Mouse (Mus musculus): ENCODE measurements around the gene Kdelr3.

The Kdelr3 gene

DNA sequence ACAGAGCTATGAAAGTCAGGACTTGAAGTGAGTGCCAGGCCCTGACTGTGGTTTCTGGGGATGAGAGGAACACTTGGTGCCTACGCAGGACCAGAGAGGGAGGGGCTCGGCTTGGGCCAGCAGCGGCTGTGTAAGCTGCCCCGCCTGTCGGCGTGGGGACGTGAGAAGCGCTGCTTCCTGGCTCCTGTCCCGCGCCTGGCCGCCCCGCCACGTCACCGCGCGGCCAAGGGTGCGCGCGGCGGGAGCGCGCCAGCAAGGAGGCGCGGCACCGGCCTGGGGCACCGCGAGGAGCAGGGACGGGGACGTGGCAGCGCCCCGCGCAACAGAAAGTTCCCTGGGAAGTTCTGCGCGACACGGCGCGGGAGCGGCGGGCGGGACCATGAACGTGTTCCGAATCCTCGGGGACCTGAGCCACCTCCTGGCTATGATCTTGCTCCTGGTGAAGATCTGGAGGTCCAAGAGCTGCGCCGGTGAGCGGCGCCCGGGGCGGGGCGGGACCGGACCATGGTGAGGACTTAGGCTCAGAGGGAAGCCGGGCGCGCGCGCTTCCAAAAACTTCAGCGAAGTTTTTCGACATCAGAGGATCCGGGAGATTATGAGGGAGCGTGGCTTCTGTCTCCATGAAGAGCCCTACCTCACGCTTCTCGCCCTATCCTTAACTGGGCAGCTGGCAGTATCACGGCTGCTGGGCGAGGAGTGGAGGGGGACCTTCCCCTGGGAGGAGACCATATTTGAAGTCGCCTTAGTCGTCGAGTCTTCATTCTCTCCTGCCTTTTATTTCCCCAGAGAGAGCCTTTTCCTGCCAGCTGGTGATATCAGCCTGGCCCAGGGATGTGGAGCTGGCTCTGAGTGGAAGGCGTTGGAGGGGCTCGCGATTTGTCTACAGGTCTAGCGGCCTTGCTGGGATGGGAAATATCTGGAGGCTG is at the start of gene Kdelr3:
Gene Kdelr3, plus strand, starts transcription at position 241 of the 926 bp plus-strand sequence.
- DNase-seq (ENCODE audit: low spot score), result no peak

DNA sequence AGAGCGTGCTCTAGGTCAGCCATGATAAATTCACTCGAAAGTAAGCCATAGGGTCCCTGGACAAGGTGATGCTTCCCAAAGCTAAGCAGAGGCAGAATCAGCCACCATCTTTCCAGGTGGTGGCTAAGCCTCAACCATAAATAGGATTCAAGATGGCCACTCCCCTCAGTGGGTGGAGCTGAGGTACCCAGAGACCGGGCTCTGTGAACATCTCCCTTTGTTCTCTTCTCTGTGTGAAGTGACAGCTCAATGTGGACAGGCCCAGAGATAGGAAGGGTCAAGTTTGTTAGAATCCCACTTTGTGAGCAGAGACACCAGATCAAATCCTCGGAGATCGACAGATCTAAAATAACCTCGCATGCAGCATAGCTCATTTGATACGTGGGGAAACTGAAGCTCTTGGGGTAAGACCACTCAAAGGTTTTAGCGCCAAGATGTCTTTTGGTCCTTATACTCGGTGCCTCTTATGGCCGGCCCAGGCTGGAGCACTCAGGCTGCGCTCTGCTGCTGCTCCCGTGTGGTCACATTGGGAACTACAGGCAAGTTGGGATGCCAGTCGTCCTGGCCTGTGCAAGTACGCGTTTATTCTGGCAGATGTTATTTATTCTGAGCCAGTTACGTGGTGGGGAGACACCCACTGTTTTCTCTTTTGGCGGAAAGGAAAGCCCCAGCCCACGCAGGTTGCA is 49.5 kb upstream of the Kdelr3 start:
- DNase-seq (ENCODE audit: low spot score), result peak; percentile 91

DNA sequence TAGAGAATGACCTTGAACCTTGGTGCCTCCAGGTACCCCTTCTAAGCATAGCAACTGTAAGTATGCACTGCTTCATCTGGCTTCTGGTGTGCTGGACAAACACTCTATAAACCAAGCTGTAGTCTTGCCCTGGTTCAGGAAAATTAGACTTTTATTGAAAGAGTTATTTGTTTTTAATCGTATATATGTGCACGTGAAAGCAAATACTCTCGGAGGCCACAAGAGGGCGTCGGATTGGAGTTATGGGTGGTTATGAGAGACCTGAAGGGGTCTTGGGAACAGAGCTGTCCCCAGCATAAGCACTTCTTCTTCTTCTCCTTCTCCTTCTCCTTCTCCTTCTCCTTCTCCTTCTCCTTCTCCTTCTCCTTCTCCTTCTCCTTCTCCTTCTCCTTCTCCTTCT is 46.6 kb upstream of the Kdelr3 start:
- no peak for DNase-seq (ENCODE audit: low spot score)

DNA sequence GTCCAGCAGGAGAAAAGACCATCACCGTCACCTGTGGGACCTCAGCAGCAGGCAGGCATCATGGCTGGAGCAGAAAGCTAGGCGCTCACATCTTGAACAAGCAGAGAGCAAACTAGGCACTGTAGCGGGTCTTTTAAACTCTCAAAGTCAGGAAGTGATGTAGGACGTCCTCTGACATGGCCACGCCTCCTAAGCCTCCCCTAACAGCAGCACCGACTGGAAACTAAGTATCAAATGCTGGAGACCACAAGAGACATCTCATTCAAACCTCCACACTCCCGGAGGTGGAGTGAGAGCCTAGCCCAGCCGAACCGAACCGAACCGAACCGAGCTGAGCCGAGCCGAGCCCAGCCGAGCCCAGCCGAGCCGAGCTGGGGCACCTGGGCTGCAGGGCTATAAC is 45.6 kb upstream of the Kdelr3 start:
- no peak for DNase-seq (ENCODE audit: low spot score)

DNA sequence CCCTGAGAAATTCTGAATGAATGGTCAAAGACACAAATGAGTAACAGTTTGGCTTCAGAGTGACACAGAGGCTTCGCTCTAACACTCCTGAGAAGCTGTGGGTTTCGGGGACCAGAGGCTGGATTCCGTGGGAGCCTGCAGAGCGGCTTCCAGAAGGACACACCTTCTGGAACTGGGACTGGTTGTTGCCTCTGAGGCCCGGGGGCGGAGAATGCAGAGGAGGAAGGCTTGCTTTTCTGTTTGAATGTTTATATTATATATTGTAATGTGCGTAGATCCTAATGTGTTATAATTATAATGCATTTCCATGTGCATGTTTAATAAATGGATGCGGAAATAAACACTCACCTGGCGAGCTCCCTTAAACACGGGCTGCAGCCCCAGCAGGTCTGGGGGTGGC is 45.1 kb upstream of the Kdelr3 start:
- no peak for DNase-seq (ENCODE audit: low spot score)

DNA sequence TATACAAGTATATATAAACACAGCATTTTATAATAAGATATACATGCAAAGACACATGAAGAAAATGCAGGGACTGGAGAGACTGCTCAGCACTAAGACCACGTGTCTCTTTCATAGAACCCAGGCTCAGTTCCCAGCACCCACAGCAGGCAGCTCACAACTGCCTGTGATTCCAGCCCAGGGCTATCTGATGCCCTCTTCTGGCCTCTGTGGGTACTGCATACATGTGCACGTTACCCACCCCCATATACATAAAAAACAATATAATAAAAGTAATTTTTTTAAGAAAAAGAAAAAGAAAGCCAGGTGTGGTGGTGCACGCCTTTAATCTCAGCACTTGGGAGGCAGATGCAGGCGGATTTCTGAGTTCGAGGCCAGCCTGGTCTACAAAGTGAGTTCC is 43.2 kb upstream of the Kdelr3 start:
- DNase-seq (ENCODE audit: low spot score), result no peak

DNA sequence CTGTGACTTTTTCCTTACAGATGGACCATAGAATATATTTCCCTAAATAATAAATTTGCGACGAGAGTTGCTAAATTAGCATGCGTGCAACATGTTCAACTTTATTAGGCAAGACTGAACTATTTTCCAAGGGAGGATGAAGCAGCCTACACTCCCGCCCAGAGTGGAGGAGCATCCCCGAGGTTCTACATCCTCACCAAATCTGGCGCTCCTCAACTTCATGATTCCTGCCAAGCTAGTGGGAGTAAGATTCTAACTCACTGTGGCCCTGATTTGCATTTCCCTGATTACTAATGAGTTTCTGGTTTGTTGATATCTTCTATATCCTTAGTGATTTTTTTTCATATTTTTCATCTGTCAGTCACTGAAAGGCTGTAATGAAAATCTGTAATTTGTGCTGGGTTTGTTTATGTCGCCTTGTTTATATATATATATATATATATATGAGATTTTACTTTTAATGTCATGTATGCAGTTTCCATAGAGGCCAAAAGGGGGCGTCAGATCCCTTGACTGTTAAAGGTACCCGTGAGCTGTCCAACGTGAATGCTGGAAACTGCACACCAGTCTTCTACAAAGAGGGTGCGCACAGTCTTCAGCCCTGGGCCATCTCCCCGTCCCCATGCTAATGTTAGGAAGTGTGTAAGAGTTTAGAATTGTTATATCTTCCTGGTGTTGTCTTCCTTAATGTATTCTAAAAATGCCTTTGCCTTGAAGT is 42.4 kb upstream of the Kdelr3 start:
- DNase-seq (ENCODE audit: low spot score), result no peak

DNA sequence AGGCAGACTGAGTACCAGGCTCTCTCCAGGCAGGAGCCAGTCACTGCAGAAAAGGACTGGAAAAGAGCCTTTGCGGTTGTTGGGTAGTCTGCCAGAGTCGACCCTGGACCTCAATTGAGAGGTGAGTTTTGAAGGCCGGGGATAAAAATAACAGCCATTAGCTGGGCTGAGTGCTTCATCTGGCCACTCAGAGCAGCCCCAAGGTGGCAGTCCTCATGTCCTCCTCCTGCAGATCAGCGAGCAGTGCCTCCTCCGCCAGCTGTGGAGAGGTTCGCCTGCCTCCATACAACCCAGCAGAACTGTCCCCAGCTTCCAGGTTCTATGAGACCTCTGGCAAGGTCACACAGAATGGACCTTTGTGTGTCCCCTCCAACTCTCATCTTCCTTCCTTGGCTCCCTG is 39.0 kb upstream of the Kdelr3 start:
- no peak for DNase-seq (ENCODE audit: low spot score)

DNA sequence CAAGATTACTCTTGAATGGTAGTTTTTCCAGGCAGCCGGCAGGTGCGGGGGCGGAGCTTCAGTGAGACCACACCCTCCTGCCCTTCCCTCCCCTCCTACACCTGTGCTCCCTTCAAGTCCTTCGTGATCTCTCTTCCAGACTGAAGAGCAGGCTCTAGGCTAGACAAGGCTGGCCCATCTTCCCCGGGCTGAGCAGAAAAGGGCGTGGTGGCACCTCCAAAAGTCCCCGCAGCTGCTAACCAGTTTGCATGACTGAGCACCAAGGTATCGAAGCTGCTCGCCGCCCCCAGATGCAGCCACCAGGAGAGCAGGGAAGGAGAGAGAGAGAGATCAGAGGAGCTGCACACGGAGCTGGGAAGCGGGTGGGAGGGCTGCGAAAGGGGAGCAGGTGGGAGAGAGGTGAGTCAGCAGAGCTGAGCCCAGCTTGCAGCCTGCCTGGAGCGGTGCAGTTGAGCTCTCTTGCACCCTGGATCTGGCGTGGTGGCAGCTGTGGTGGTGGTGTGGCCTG is 35.0 kb upstream of the Kdelr3 start:
- DNase-seq (ENCODE audit: low spot score), result peak; percentile 56

DNA sequence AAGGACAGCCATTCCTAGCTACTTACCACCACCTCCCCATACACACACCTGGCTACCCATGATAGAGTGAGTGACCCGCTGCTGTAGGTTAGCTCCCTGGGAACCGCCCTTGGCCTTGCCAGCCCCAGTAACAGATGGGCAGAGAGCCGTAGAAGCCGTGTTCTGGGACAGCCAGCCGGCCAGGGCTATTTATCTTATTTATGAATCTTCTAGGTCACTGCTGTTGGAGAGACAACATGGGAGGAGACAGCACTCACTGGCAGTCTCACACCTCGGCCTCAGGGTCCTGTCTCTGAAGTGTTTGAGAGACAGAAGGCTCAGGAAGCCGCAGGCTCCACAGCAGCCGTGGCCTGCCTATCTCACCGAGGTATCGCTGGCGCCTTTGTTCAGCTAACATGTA is 26.7 kb upstream of the Kdelr3 start:
- DNase-seq (ENCODE audit: low spot score), result no peak

DNA sequence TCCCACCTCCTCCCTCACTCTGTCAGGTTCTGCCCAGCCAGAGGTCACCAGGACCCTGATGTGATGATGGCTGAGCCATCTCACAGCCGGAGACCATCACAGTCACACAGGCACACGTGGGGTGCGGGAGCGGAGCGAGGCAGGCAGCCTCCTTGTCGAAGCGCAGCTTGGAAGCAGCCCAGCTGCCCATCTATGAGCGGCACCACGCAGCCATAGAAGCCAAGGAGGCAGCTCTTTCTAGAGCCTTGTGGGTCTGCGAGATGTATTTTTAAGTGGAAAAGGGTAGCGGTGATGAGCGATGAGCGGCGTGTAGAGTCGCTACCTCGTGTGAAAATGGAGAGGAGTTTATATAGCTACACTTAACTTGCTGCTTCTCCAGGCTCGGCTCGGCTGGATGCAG is 22.7 kb upstream of the Kdelr3 start:
- DNase-seq (ENCODE audit: low spot score), result no peak

DNA sequence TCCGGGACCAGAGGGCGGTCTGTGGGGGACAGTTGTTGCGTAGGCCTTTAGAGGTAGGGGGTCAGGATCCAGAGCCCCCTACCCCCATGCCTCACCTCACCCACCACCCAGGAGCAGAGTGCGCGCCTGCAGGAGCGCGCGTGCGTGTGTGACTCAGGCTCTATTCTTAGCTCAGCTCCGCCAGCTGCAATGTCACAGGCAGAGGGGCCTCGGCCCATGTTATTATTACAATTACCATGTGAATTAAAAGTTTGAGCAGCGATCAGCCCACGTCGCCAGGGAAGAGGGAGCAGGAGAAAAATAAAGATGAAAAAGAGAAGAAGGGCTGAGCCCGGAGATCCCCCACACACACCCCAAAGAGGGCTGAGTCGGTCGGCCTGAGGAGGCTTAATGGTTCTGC is 16.1 kb upstream of the Kdelr3 start:
- no peak for DNase-seq (ENCODE audit: low spot score)

DNA sequence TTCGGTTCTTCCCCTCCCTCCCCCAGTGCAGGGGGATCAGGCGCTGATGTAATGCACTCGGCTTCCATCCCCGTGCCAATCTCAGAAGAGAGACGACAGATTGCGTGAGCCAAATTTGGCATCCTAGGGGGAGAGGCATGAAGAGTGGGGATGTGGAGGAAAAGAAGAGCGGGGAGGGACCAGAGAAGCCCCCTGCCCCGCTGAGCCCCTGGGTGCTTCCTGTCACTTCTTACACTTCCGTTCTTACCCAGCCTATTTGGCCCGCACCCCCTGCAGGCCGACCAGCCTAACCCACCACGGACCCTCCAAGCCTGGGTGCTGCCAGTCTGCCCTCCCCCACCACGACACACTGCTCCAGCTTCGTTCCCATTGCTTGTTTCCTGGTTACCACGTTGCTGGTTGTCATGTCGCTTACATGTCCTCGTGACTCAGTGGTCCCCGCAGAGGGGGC is 13.3 kb upstream of the Kdelr3 start:
- peak; percentile 75 for DNase-seq (ENCODE audit: low spot score)

DNA sequence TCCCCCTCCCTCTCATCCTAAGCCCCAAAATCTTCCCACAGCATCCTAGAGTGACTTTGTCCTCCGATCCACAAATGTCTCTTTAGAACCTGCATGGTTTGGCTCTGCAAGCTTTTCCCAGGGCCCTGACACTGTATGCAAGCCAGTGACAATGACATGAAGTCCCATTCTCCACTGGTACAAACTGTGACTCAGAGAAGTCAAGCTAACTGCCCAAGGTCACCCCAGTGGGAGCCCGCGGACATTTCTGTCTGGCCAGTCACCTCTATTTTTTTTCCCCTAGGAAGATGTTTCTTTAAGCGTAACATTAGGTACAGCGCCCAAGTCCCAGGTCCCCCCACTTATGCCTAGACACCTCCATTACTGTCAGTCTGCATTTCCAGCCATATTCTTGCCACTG is 12.8 kb upstream of the Kdelr3 start:
- no peak for DNase-seq (ENCODE audit: low spot score)

DNA sequence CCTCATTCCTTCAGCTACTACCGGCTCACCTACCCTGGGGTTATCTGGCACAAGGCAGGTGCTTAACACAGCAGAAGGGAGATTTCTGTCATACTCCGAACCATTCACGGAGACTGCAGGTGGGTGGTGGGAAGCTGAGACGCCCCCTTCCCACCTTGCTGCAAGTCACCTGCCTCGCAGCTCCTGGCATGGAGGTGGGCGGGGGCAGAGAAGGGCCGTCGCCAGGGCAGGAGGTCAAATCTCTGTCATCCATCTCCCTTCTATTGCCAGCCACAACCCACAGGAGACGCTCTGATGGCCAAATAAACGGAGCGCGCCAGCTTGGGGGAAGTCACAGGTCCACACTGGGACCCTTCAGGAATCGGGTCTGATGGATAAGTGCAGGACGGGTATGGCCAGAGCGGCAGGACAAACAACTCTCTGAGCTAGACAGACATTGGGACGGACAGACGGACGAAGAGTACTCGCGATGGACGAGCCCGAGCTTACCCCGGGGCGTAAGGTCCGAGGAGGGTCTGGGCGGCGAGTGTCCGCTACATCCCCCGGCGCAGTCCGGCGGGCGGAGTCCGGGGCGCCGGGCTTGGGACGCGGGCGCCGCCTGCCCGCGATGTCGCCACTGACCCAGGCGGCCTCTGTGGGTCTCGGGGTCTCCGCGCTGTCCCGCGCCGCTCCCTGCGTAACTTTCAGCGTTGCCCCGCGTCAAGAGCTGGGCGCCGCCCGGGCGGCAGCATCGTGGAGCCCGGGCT is 11.3 kb upstream of the Kdelr3 start, which contains the start of gene Kcnj4:
Gene Kcnj4, minus strand, starts transcription at position 535 of the 746 bp plus-strand sequence.
- no peak for DNase-seq (ENCODE audit: low spot score)

DNA sequence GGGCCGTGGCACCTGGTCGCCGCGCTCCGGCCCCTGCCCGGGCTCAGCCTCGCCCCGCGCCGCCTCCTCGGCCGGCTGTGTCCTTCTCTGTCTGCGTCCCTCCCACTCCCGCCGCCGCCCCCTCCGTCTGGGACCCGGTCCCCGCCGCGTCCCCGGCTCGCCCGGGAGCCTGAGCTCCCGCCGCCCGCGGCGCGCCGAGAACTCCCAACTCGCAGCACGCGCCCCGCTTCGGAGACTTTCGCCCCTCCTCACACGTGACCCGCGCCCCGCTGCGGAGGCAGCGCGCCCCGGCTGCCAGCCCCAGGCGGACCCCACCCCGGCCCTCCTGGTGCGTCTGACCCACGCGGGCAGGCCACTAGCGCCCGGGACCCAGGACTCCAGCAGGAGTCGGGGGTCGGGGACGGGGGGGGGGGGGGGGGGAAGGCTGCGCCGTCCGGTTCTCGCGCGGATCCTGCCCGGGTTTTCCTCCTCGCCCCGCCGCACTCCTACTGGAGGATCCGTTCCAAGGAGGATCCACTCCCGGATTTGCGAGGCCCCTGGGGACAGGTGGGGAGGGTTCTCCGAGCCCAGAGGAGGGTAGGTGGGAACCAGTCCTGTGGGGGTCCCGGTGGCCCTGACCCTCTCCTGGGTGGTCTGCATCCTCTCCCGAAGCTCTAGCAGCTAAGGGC is 10.5 kb upstream of the Kdelr3 start:
- DNase-seq (ENCODE audit: low spot score), result peak; percentile 71

DNA sequence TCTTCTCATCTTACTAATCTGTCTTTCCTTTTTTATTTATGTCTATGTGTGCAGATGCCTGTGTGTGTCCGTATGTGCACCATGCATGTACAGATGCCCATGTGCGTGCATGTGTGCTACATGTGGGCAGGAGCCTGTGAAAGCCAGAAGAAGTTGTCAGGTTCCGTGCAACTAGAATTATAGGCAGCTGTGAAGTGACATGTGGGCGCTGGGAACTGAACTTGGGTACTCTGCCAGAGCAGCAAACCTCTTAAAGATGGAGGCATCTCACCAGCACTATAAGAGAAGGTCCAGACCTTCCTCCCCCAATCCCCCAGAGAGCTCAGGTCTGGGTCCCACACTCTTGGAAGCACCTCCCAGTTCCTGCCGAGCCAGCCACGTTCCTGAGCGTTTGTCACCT is 9.8 kb upstream of the Kdelr3 start:
- no peak for DNase-seq (ENCODE audit: low spot score)

DNA sequence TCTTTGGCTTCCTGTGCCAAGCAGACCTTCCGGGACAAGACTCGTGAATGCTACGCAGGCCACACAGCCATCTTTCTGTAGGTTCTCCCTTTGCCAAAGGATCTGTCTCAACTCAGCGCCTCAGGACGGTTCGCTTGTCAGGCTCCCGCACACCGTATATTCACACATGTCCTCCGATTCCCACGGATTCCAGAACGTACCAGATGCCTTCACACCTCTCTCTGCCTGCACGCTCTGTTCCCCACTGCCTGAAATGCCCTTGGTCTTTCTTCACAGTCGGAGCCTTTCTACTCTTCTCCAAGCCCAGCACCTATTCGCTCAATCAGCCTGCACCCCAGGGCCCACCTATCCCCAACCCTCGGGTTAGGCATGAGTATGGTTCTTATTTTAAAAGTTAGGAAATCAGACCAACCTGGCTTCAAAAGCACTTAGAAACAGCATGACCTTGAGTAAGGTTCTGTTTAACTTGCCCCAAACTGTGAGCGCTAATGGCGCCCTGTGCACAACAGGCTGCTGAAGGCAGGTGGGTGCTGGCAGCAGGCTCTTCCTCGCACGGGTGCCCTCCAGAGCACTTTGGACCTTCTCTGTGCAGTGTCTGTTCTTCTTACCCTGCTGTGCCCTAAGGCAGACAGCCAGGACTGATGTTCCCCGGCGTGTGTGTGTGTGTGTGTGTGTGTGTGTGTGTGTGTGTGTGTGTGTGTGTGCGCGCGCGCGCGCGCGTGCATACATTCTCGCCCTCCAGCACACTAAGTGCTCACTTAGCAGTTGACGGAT is 9.0 kb upstream of the Kdelr3 start:
- no peak for DNase-seq (ENCODE audit: low spot score)

DNA sequence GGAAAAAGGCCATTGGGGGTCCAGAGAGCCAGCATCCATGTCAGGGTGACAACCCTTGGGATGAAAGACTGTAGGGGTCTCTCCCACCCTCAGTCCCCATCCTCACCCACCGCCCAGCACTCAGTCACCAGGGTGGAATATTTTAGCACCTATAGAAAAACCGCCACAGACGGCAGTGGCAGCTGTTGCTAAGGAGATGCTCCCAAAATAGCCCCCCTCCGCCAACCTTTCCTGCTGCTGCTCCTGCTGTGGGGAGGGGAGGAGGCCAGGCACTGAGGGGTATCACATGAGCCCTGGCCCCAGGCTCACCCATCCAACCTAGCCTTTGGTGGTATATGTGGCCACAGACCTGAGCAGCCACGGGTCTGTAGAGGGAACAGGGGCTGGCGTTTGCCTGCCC is 6.2 kb upstream of the Kdelr3 start:
- no peak for DNase-seq (ENCODE audit: low spot score)

DNA sequence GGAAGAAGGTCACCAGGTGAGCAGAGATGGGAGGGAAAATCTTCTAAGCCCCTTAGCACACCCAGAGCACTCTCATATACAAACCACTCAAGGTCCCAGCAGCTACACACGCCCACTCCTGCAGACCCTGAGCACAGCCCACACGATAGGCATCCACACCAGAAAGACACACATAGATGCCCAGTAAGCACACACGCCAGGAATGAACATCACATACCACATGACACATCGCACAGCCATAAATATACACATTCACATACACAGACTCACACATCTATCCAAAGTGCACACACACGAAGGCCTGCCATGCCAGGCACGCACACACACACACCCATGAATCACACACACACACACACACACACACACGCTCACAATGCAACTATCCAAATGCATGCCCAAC is 5.8 kb upstream of the Kdelr3 start:
- no peak for DNase-seq (ENCODE audit: low spot score)

All from layer of hippocampus, adult 11-12 months (tissue).